Mouse (Mus musculus): ENCODE measurements around the gene Irf3.

DNA sequence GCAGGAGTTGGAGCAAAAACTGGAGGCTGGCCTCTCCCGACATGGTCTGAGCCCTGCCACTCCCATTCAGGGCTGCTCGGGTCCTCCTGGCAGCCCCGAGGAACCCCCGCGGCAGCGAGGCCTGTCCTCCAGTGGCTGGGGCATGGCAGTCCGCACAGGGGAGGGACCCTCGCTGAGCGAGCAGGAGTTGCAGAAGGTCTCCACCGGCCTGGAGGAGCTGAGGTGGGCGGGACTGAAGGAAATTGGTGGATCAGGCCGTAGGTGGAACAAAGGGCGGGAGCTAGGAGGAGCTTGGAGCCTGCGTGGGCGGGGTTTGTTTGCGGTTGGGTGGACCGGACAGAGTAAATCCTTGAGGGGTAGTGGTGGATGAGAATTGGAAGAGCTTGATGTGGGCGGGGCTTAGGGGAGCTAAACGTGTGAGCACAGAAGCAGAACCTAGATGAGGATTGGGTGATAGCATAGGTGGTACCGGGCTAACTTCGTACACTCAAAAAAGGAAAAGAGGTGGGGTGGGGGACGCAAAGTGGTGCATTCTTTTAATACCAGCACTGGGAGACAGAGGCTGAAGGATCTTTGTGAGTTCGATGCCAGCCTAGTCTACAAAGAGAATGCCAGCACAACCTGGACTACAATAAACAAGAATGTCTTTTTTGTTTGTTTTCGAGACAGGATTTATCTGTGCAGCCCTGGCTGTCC is 44.7 kb upstream of the Irf3 start:
- TF ChIP-seq CTCF (conservative IDR thresholded peaks at IDR 0.05; ENCODE audit: insufficient read depth, insufficient read length, low read depth, low read length) (no peak), POLR2A (IDR thresholded peaks at IDR 0.05; ENCODE audit: low read depth, low read length) (no peak)
